Mouse (Mus musculus): ENCODE data around the gene 1600014C23Rik. TPM values are rescaled to one million over a fixed set of nuclear protein-coding genes. Genes with fewer than 3 reads are reported as not detected.

Gene 1600014C23Rik
- polyA plus RNA-seq, 1 experiment = 0.54 TPM

DNA sequence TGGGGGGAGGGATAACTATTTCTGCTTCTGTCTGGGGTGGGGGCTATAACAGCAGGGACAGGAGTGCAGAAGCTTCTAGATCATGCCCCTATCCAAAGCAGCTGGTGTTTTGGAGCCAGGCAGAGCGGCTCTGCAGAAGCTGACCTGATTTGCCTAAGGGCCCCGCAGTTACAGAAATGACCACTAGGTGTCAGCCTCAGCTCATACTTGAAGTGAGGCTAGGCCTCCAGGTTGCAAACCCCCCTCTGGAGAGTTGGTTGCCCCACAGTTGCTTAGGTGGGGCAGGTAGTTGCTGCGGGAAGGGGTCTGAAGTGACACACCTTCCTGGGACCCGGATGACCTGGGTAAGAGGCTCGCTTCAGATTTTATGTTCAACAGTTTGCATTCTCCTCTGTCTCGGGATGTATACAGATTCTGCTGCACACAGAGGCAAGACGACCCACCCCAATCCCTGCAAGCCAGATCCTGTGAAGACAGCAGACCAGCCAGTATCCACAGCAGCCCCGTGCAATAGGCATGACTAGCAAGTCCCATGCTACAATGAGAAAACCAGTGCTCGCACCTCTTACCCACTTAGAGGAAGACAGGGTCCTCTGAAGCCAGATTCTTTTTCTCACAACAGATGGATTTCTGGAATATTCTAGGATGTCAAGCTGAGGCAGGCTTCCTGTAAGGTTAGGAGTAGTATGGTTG is 2.3 kb downstream of the 1600014C23Rik start:
- 23% methylated on average over 9 of the region's 9 CpGs for WGBS
- H3K27me3 ChIP-seq (ENCODE audit: control insufficient read depth, insufficient read depth, low read length) = no peaks in the 10 kb centered on the region
- peak; percentile 96 for TF ChIP-seq CTCF (IDR thresholded peaks at IDR 0.05; ENCODE audit: borderline replicate concordance, insufficient read depth, low read depth, low read length)
- no peak for TF ChIP-seq POLR2A (IDR thresholded peaks at IDR 0.05; ENCODE audit: borderline replicate concordance, insufficient read depth, low read length)
- no peak overlapping the region for H3K4me3 ChIP-seq (replicated peaks; ENCODE audit: insufficient read depth, low read depth, low read length)
- peak; percentile 83 to 92 for DNase-seq
- no peak overlapping the region for H3K27ac ChIP-seq (ENCODE audit: insufficient read depth, low read length)
- H3K4me1 ChIP-seq (ENCODE audit: control insufficient read depth, insufficient read depth, low read length) = peaks cover 16% of the 10 kb centered on the region

- peaks cover 9% of the 10 kb centered on the region for H3K4me1 ChIP-seq (ENCODE audit: control insufficient read depth, insufficient read depth, low read length)
- WGBS = 89% methylated on average over 4 of the region's 4 CpGs
- no peak for TF ChIP-seq CTCF (IDR thresholded peaks at IDR 0.05; ENCODE audit: borderline replicate concordance, insufficient read depth, low read depth, low read length)
- TF ChIP-seq POLR2A (IDR thresholded peaks at IDR 0.05; ENCODE audit: borderline replicate concordance, insufficient read depth, low read length) = no peak
- no peak for DNase-seq
- no peaks in the 10 kb centered on the region for H3K27me3 ChIP-seq (ENCODE audit: control insufficient read depth, insufficient read depth, low read length)
- H3K27ac ChIP-seq (ENCODE audit: insufficient read depth, low read length) = no peak overlapping the region
- no peak overlapping the region for H3K4me3 ChIP-seq (replicated peaks; ENCODE audit: insufficient read depth, low read depth, low read length)
Measured at GRCm38 (mm10) chr17:45730696-45731095, 2.9 kb downstream of the 1600014C23Rik start.

DNA sequence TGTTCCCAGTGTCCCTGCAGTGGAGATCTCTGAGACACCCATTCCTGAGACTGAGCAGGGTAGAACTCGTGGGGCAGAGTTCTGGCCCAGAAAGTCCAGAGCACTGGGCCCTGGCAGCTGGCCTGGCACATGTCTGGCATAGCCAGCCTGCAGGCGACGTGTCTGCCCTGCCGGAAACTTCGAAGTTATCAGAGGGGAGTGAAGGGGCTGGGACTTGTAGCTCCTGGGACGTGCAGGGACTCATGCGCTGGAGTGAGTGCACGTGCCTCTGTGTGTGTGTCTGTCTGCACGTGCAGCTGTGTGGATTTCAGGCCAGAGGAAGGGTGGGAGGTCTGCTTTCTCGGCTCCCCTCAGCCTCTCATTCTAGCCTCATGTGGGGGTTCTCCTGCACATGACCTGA is 4.3 kb downstream of the 1600014C23Rik start:
- H3K4me3 ChIP-seq (replicated peaks; ENCODE audit: insufficient read depth, low read depth, low read length) = no peak overlapping the region
- H3K4me1 ChIP-seq (ENCODE audit: control insufficient read depth, insufficient read depth, low read length) = peaks cover 5% of the 10 kb centered on the region; the same call in 1 of the 2 replicates
- TF ChIP-seq POLR2A (IDR thresholded peaks at IDR 0.05; ENCODE audit: borderline replicate concordance, insufficient read depth, low read length) = no peak
- no peak for TF ChIP-seq CTCF (IDR thresholded peaks at IDR 0.05; ENCODE audit: borderline replicate concordance, insufficient read depth, low read depth, low read length)
- no peak overlapping the region for H3K27ac ChIP-seq (ENCODE audit: insufficient read depth, low read length)
- H3K27me3 ChIP-seq (ENCODE audit: control insufficient read depth, insufficient read depth, low read length) = no peaks in the 10 kb centered on the region
- no peak for DNase-seq
- 42% methylated on average over 10 of the region's 10 CpGs for WGBS

DNA sequence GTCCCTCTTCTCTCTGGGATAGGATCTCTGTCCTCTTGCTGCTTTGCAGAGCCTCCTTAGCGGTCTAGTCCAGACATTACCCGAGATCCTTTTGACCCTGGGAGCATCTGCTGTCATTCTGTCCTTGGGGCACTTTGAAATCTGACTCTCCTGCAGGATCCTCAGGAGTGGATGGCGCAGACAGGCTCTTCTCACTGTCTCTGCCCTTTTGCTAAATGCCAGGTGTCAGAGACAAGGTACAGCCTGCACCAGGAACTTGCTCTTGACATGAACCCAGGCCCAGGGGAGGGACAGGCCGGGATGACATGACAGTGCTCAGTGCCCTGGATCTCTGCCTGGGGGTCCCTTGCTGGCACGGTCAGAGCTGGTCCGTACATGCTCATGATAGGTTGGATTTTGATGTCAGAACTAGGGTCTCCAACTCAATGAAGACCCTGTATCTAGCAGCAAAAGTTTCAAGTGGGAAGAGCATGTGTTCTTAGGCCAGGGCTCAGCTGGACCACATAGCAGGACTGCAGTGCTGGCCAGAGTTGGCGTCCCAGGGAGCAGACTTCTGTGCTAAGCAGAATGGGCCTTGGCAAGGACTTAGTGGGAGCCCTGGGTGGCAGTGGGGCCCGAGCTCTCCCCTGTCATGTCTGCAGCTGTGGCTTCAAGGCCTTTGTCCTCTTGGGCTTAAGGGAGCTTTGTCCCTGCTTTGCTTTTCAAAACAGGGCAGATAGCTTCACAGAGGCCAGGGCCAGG is 5.5 kb downstream of the 1600014C23Rik start:
- Histone ChIP-seq H3K4me3 (replicated peaks; ENCODE audit: insufficient read depth, low read depth, low read length) (no peak overlapping the region), H3K27ac (ENCODE audit: insufficient read depth, low read length) (no peak overlapping the region), H3K27me3 (ENCODE audit: control insufficient read depth, insufficient read depth, low read length) (no peaks in the 10 kb centered on the region), H3K4me1 (ENCODE audit: control insufficient read depth, insufficient read depth, low read length) (no peaks in the 10 kb centered on the region)
- WGBS = 63% methylated on average over 8 of the region's 8 CpGs
- no peak for DNase-seq
- TF ChIP-seq POLR2A (IDR thresholded peaks at IDR 0.05; ENCODE audit: borderline replicate concordance, insufficient read depth, low read length) = no peak
- TF ChIP-seq CTCF (IDR thresholded peaks at IDR 0.05; ENCODE audit: borderline replicate concordance, insufficient read depth, low read depth, low read length) = no peak

DNA sequence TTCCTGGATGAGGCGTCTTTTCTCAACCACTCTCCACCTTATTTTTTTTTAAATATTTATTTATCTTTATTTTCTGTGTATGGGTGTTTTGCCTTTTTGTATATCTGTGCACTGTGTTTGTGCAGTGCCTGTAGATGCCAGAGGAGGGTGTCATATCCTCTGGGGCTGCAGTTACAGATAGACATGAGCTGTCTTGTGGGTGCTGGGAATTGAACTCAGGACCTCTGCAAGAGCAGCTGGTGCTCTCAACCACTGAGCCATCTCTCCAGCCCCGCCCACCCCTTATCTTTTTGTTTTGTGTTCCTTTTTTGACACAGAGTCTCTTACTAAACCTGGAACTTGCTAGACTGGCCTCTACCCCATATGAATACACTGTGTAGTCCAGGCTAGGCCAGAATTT is 6.2 kb downstream of the 1600014C23Rik start:
- 91% methylated on average over 2 of the region's 2 CpGs for WGBS
- no peaks in the 10 kb centered on the region for H3K27me3 ChIP-seq (ENCODE audit: control insufficient read depth, insufficient read depth, low read length)

GRCm38 (mm10) chr17:45726249-45726648 is 7.4 kb downstream of the 1600014C23Rik start:
- TF ChIP-seq CTCF (IDR thresholded peaks at IDR 0.05; ENCODE audit: borderline replicate concordance, insufficient read depth, low read depth, low read length) = no peak
- TF ChIP-seq POLR2A (IDR thresholded peaks at IDR 0.05; ENCODE audit: borderline replicate concordance, insufficient read depth, low read length) = no peak
- Histone ChIP-seq H3K27ac (ENCODE audit: insufficient read depth, low read length) (no peak overlapping the region), H3K4me1 (ENCODE audit: control insufficient read depth, insufficient read depth, low read length) (no peaks in the 10 kb centered on the region), H3K27me3 (ENCODE audit: control insufficient read depth, insufficient read depth, low read length) (no peaks in the 10 kb centered on the region), H3K4me3 (replicated peaks; ENCODE audit: insufficient read depth, low read depth, low read length) (no peak overlapping the region)
- 84% methylated on average over 7 of the region's 7 CpGs for WGBS
- DNase-seq = no peak

More for the DNA sequence above, 6.2 kb downstream of the 1600014C23Rik start:
- Histone ChIP-seq H3K4me3 (replicated peaks; ENCODE audit: insufficient read depth, low read depth, low read length) (no peak overlapping the region), H3K4me1 (ENCODE audit: control insufficient read depth, insufficient read depth, low read length) (no peaks in the 10 kb centered on the region), H3K27ac (ENCODE audit: insufficient read depth, low read length) (no peak overlapping the region)
- DNase-seq = no peak
- no peak for TF ChIP-seq CTCF (IDR thresholded peaks at IDR 0.05; ENCODE audit: borderline replicate concordance, insufficient read depth, low read depth, low read length)
- no peak for TF ChIP-seq POLR2A (IDR thresholded peaks at IDR 0.05; ENCODE audit: borderline replicate concordance, insufficient read depth, low read length)

- Histone ChIP-seq H3K27ac (ENCODE audit: insufficient read depth, low read length) (no peak overlapping the region), H3K4me3 (replicated peaks; ENCODE audit: insufficient read depth, low read depth, low read length) (no peak overlapping the region), H3K4me1 (ENCODE audit: control insufficient read depth, insufficient read depth, low read length) (no peaks in the 10 kb centered on the region), H3K27me3 (ENCODE audit: control insufficient read depth, insufficient read depth, low read length) (no peaks in the 10 kb centered on the region)
- no peak for TF ChIP-seq POLR2A (IDR thresholded peaks at IDR 0.05; ENCODE audit: borderline replicate concordance, insufficient read depth, low read length)
- no peak for TF ChIP-seq CTCF (IDR thresholded peaks at IDR 0.05; ENCODE audit: borderline replicate concordance, insufficient read depth, low read depth, low read length)
- WGBS = 75% methylated on average over 10 of the region's 10 CpGs
- DNase-seq = no peak
Measured at GRCm38 (mm10) chr17:45724574-45724921, 9.1 kb downstream of the 1600014C23Rik start.

All from cerebellum, adult 2 months (tissue).